Mouse (Mus musculus): ENCODE data around the gene Cbwd1.

DNA sequence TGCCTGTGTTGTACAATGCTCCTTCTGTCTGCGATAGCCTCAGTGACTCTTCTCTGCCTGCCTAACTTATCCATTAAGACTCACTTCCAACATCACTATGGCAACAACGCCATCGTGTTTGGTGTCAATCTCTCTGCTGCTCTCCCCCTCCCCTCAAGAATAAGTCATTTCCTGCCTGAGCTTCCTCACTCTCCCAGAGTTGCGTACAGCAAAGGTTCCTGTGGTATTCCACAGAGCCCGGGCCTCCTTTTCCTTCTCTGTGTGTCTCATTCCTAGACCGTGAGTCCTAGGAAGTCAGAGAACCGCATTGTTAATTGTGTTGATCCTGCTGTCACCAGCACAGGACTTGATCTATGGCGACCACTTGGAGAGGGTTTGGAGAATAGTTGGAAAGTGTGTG is 33.5 kb upstream of the Cbwd1 start:
- no peak for TF ChIP-seq CTCF (IDR thresholded peaks at IDR 0.05)
- TF ChIP-seq EP300 (IDR thresholded peaks at IDR 0.05): no peak
